Mouse (Mus musculus) neural tube, embryonic 11.5 days (tissue): ENCODE measurements at regions not wholly inside any gene's neighbourhood (a gene's known extent, or its start where the extent isn't known, plus 50 kb on each side); places are given as distances from the start of the nearest gene placed in this dataset.

Source experiments
- ATAC-seq: fragments of 200-750 bp; cut with Nextera tagmentation; 2 replicates; pipeline ENCODE4 v1.8.0; 2017; ENCODE audit warnings: moderate number of reproducible peaks, mild to moderate bottlenecking, moderate TSS enrichment, moderate library complexity; ENCODE audit not compliant: insufficient read depth, low FRiP score, low TSS enrichment
- DNase-seq: peaks from one replicate; pipeline ENCODE4 v3.0.0-alpha.2; 2015; ENCODE audit warnings: low spot score
- H3K27ac ChIP-seq: fragments of 300-500 bp; sonication (generic); 2 replicates; pipeline ENCODE4 v1.5.1; 2014; ENCODE audit warnings: low read depth, mild to moderate bottlenecking, low read length
- H3K27me3 ChIP-seq: fragments of 300-500 bp; sonication (generic); 2 replicates; pipeline ENCODE4 v1.6.1; 2014; ENCODE audit warnings: mild to moderate bottlenecking, low read length, mixed read lengths; ENCODE audit not compliant: control insufficient read depth, insufficient read depth
- H3K36me3 ChIP-seq: fragments of 300-500 bp; sonication (generic); 2 replicates; pipeline ENCODE4 v1.6.1; 2014; ENCODE audit warnings: mild to moderate bottlenecking, low read length, moderate library complexity, mixed read lengths; ENCODE audit not compliant: control insufficient read depth, insufficient read depth
- H3K4me1 ChIP-seq: fragments of 300-500 bp; sonication (generic); 2 replicates; pipeline ENCODE4 v1.6.1; 2014; ENCODE audit warnings: low read length, mixed read lengths; ENCODE audit not compliant: control insufficient read depth, insufficient read depth
- H3K4me2 ChIP-seq: fragments of 300-500 bp; sonication (generic); 2 replicates; pipeline ENCODE4 v1.6.1; 2014; ENCODE audit warnings: low read depth, mild to moderate bottlenecking, moderate library complexity
- H3K4me3 ChIP-seq: fragments of 300-500 bp; sonication (generic); 2 replicates; pipeline ENCODE4 v1.5.1; 2014; ENCODE audit warnings: low read depth, low read length
- H3K9ac ChIP-seq: fragments of 300-500 bp; sonication (generic); 2 replicates; pipeline ENCODE4 v1.6.1; 2014; ENCODE audit warnings: mild to moderate bottlenecking, low read length
- H3K9me3 ChIP-seq: fragments of 300-500 bp; sonication (generic); 2 replicates; pipeline ENCODE4 v1.6.1; 2016; ENCODE audit warnings: low read length; ENCODE audit not compliant: control insufficient read depth
- WGBS: fragments of 180-500 bp; shearing (Covaris S2); extraction: QIAGEN DNeasy Blood & Tissue Kit; methylation state at CpG from one replicate; pipeline ENCODE4 v1.1.7; 2014; 5-methylcytosine and 5-hydroxymethylcytosine counted together

DNA sequence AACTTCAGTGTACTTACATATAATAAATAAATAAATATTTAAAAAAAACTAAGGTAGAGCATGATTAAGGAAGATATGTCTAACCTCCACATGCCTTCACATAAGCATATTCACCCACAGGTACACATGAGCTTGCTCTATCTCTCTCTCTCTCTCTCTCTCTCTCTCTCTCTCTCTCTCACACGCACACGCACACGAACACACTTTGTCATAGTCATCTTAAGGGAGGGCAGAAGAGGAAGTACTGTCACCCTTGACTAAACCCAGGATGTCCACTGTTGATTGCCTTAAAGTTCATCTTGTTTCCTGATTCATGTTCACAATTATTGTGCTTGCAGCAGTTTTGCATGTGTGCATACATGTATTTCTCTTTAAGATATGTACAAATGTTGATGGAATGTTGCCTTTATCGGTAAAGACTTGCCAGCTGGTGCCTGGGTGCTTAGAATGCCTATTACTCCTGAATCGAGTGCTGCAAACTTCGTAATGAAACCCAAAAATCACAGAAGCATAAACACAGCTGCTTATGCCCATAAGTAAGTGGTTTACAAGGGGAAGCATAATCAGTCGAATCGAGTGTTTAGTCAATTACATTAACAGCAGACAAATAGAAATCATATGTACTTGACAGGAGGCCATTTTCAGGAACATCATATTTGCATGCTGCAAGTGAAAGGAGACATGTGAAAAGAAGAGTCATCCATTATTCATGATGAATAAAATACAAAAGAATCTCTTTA, 84.3 kb downstream of the Tmem168 start:
- ATAC-seq (no peak), DNase-seq (no peak)
- 89% methylated on average over 8 of the region's 8 CpGs for WGBS
- Histone ChIP-seq H3K4me2 (no peak overlapping the region), H3K36me3 (no peaks in the 10 kb centered on the region), H3K4me1 (no peaks in the 10 kb centered on the region), H3K27me3 (no peaks in the 10 kb centered on the region), H3K9ac (no peak overlapping the region), H3K27ac (no peak overlapping the region), H3K9me3 (no peaks in the 10 kb centered on the region), H3K4me3 (no peak overlapping the region)

DNA sequence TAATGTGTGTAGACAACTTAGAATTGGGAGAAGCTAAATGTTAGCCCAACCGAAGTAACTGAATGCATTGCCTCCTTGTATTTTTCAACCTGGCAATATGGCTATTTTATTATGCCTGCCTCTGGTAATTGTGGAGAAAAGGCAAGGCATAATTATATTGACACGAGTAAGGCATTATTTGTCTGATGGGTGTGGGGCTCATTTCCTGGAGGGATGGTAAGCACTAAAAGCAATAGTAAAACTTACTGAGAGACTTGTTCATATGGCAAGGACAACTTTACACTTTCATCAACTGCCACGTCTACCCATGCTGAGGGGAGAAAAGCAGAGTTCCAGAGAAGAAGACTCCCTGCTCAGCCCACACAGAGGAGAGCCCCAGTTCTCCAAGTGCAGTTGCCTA, 93.8 kb downstream of the Tmem168 start:
- H3K9me3 ChIP-seq = no peaks in the 10 kb centered on the region
- DNase-seq (no peak), ATAC-seq (no peak)
- WGBS = 79% methylated on average over 3 of the region's 3 CpGs
- H3K4me3 ChIP-seq = no peak overlapping the region
- H3K36me3 ChIP-seq = no peaks in the 10 kb centered on the region
- H3K4me1 ChIP-seq = no peaks in the 10 kb centered on the region
- no peaks in the 10 kb centered on the region for H3K27me3 ChIP-seq
- no peak overlapping the region for H3K4me2 ChIP-seq
- H3K27ac ChIP-seq = no peak overlapping the region
- no peak overlapping the region for H3K9ac ChIP-seq

DNA sequence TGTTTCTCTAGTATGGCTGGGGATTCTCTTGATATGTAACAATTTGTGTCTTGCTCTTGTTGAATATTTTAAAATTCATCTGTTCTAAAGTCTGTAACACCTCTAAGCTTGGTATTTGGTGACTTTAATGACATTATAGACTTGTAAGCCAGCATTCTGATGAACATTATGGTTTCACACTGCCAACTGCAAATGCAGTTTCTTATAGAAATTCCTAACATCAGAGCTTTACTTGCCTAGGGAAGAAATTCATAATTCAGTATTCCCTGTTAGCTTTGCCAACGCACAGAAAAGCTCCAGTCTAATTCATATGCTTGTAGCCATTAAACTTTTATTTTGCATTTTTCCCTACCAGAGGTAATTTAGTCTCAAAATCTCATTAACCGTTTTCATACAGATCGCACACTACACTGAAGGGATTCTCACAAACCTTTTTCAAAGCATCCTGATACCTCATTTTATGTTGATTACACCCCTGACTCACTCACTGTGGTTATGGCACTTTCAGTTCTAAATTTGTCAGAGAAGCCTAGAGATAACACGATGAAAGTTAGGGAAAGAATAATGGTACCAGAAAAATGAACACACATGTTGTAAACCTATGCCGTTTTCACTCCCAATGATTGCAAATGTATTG, 131.3 kb downstream of the Tmem168 start:
- 94% methylated on average over 5 of the region's 5 CpGs for WGBS
- Histone ChIP-seq H3K4me3 (no peak overlapping the region), H3K9me3 (no peaks in the 10 kb centered on the region), H3K4me1 (no peaks in the 10 kb centered on the region), H3K27me3 (no peaks in the 10 kb centered on the region), H3K4me2 (no peak overlapping the region), H3K36me3 (no peaks in the 10 kb centered on the region), H3K9ac (no peak overlapping the region), H3K27ac (no peak overlapping the region)
- no peak for DNase-seq
- ATAC-seq = no peak

DNA sequence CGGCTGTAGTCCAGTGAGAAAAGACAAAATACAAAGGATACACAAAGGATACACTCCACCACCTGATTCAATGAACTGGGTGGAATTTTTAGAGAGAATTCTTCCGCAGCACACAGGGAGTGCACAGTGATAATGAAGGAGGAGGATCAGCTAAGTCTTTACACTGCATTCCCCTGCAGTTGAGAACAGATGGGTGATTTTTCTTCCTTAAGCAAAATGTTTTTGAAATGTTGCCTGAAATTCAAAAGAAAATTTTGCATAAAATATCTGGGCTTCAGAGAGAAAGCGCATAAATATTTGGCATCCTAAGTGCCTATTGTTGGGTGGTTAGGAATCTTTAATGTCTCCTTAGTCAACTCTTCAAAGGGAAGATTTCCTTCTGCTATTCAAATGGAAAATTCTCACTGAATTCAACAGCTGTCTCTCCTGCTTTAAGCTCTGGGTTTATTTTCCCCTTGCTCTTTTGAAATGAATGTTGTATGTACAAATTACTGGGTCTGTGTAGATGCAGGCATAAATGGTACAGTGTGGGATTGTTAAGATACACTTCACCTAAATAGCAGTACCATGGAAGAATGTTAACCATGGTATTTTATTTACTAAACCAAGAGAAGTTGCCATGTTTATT, 158.6 kb downstream of the Tmem168 start:
- ATAC-seq (no peak), DNase-seq (no peak)
- WGBS = 85% methylated on average over 3 of the region's 3 CpGs
- Histone ChIP-seq H3K27me3 (no peaks in the 10 kb centered on the region), H3K27ac (no peak overlapping the region), H3K4me2 (no peak overlapping the region), H3K4me1 (no peaks in the 10 kb centered on the region), H3K36me3 (no peaks in the 10 kb centered on the region), H3K9me3 (no peaks in the 10 kb centered on the region), H3K9ac (no peak overlapping the region), H3K4me3 (no peak overlapping the region)

DNA sequence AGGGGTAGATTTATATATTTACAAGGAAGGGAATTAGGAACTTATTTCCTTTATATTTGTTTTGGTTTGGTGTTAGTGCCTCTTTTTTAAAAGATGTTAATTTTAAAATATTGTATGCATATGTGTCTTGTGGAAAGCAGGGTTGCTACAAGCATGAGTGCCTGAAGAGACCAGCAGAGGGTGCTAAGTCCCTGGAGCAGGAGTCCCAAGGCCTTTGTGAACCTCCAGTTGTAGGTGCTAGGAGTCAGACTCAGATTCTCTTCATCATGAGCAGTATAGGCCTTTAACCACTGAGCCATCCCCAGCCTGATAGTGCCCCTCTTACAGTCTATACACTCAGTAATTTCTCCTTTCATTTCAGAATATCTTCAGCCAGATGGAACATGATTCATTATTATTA, 189.0 kb upstream of the Vwde start:
- Histone ChIP-seq H3K4me2 (no peak overlapping the region), H3K4me3 (no peak overlapping the region), H3K4me1 (no peaks in the 10 kb centered on the region), H3K27me3 (no peaks in the 10 kb centered on the region), H3K27ac (no peak overlapping the region), H3K9me3 (no peaks in the 10 kb centered on the region), H3K9ac (no peak overlapping the region), H3K36me3 (no peaks in the 10 kb centered on the region)
- ATAC-seq = no peak
- DNase-seq = peak; percentile 32

DNA sequence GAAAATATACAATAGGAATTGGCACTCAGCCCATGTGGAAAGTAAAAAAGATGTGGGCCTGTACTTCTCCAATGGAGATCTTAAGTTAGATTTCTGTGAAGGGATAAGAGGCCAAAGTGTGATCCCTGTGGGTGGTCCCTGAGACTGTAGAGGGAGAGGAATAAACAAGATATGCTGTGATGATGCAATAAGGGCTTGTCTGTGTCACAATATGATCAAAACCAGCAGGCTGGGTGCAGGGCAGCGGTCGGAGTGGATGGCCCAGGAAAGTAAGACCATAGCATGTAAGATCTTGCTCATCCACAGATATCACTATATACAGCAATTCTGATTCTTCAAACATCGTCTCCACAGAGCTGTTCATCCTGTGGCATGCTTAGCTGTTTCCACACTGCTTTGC, 188.3 kb upstream of the Vwde start:
- Histone ChIP-seq H3K27ac (no peak overlapping the region), H3K9ac (no peak overlapping the region), H3K27me3 (no peaks in the 10 kb centered on the region), H3K4me2 (no peak overlapping the region), H3K9me3 (no peaks in the 10 kb centered on the region), H3K36me3 (no peaks in the 10 kb centered on the region), H3K4me1 (no peaks in the 10 kb centered on the region), H3K4me3 (no peak overlapping the region)
- ATAC-seq (no peak), DNase-seq (no peak)
- WGBS = 90% methylated on average over 3 of the region's 3 CpGs

DNA sequence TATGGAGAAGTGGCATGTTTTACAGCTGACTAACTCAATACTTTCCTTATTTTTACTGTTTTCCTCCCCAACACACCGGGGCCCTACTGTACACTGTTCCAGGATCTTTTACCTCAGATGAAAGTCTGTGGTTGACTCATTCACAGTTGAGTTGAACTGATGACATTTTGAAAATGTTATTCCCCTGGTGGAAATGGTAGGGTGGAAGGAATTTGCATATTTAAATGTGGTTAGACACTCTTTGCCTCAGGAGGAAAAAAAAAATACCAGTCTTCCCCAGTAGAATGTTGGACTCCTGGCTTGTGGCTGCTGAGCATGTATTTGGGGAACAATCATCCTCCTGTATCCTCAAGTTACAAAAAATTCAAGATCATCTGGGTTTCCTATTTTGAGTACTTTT, 159.7 kb upstream of the Vwde start:
- WGBS = 93% methylated on average over 1 of the region's 1 CpGs
- ATAC-seq = no peak

DNA sequence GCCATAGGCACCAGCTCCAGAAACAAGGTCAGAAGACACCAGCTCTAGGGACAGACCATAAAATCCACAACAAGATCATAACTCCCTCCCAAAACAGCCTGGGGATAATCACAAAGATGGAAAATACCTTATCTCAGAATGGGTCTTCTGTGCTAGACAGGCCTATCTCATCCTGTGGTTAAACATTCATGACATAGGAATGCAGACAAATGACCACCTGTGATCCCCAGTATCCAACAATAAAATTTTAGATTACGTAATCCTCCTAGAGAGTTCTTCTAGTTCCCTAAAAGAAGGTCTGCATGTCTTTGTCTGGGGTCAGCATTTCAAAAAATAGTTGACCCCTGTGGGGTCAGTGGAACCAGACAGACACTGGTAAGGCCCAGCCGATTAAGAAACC, 158.4 kb upstream of the Vwde start:
- Histone ChIP-seq H3K9ac (no peak overlapping the region), H3K4me1 (no peaks in the 10 kb centered on the region), H3K4me3 (no peak overlapping the region), H3K36me3 (no peaks in the 10 kb centered on the region), H3K4me2 (no peak overlapping the region), H3K27me3 (no peaks in the 10 kb centered on the region), H3K9me3 (no peaks in the 10 kb centered on the region), H3K27ac (no peak overlapping the region)
- WGBS = 93% methylated on average over 2 of the region's 2 CpGs
- DNase-seq = no peak
- ATAC-seq = no peak

More for the DNA sequence above, 159.7 kb upstream of the Vwde start:
- Histone ChIP-seq H3K27me3 (no peaks in the 10 kb centered on the region), H3K9ac (no peak overlapping the region), H3K27ac (no peak overlapping the region), H3K4me1 (no peaks in the 10 kb centered on the region), H3K4me3 (no peak overlapping the region), H3K36me3 (no peaks in the 10 kb centered on the region), H3K9me3 (no peaks in the 10 kb centered on the region), H3K4me2 (no peak overlapping the region)
- DNase-seq = no peak

DNA sequence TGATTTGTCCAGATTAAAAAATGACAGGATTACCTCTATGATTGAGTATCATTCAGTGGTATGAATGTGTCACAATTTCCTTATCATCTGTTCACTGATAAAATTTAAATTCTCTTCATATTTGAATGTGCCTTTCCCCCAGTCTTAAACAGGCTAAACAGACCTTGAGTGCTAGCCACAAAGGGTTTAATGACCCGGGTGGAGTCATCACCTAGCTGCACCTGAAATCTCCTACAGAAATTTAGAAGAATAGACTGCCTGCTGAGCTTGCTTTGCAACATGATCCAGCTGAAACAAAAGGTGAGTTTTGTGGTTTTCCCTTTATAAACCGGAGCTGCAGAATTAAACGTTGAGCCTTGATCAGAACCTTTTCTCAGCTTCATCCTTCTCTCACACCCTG, 156.1 kb upstream of the Vwde start:
- Histone ChIP-seq H3K27me3 (no peaks in the 10 kb centered on the region), H3K4me2 (no peak overlapping the region), H3K4me3 (no peak overlapping the region), H3K9me3 (no peaks in the 10 kb centered on the region), H3K27ac (no peak overlapping the region), H3K36me3 (no peaks in the 10 kb centered on the region), H3K4me1 (no peaks in the 10 kb centered on the region), H3K9ac (no peak overlapping the region)
- no peak for DNase-seq
- no peak for ATAC-seq
- WGBS = 64% methylated on average over 3 of the region's 3 CpGs
